Mouse (Mus musculus) cerebellum, adult 9-11 months (tissue): ENCODE results near the gene Rhot1.
"Not testable (repeated sequence)": the region's sequence is repeated elsewhere in the genome, so short reads cannot be mapped to it uniquely, and the experiment has no call there.

Experiments
- DNase-seq: peaks from one replicate; pipeline ENCODE4 v3.0.0; 2022

Gene Rhot1

GRCm38 (mm10) chr11:80208860-80209800 is at the start of gene Rhot1:
Gene Rhot1, plus strand, starts transcription at chr11:80209019.
- peak; percentile 96 for DNase-seq

GRCm38 (mm10) chr11:80161041-80161440 is 47.8 kb upstream of the Rhot1 start:
- no peak for DNase-seq

GRCm38 (mm10) chr11:80163362-80164116 is 45.3 kb upstream of the Rhot1 start:
- no peak for DNase-seq

GRCm38 (mm10) chr11:80164224-80164623 is 44.6 kb upstream of the Rhot1 start:
- DNase-seq = no peak

- no peak for DNase-seq
These were observed 40.7 kb upstream of the Rhot1 start for GRCm38 (mm10) chr11:80168121-80168520.

- no peak for DNase-seq
These were observed 40.1 kb upstream of the Rhot1 start for GRCm38 (mm10) chr11:80168611-80169249.

GRCm38 (mm10) chr11:80169629-80170028 is 39.2 kb upstream of the Rhot1 start:
- no peak for DNase-seq

GRCm38 (mm10) chr11:80170351-80170750 is 38.5 kb upstream of the Rhot1 start:
- DNase-seq = no peak

GRCm38 (mm10) chr11:80171884-80172283 is 36.9 kb upstream of the Rhot1 start:
- DNase-seq = no peak

GRCm38 (mm10) chr11:80173963-80174670 is 34.7 kb upstream of the Rhot1 start:
- no peak for DNase-seq

- DNase-seq = no peak
These were observed 31.6 kb upstream of the Rhot1 start for GRCm38 (mm10) chr11:80176911-80177895.

GRCm38 (mm10) chr11:80178316-80178715 is 30.5 kb upstream of the Rhot1 start:
- DNase-seq = no peak

GRCm38 (mm10) chr11:80181021-80181749 is 27.6 kb upstream of the Rhot1 start:
- DNase-seq = no peak

- DNase-seq = not testable (repeated sequence)
These were observed 25.6 kb upstream of the Rhot1 start for GRCm38 (mm10) chr11:80183054-80183704.

- peak; percentile 91 for DNase-seq
These were observed 25.0 kb upstream of the Rhot1 start, which contains the start of gene Rnf135 for GRCm38 (mm10) chr11:80183705-80184255. Gene Rnf135, plus strand, starts transcription at chr11:80183851.

- DNase-seq = no peak
These were observed 24.2 kb upstream of the Rhot1 start for GRCm38 (mm10) chr11:80184531-80185071.

GRCm38 (mm10) chr11:80185441-80185976 is 23.3 kb upstream of the Rhot1 start:
- DNase-seq = not testable (repeated sequence)

GRCm38 (mm10) chr11:80190280-80190679 is 18.5 kb upstream of the Rhot1 start:
- no peak for DNase-seq

GRCm38 (mm10) chr11:80193827-80194226 is 15.0 kb upstream of the Rhot1 start:
- DNase-seq = no peak
